Mouse (Mus musculus): ENCODE results near the gene Chmp2a.
A peak's percentile ranks its signal among the peaks of the same experiment; 100 is the strongest.
"Not testable (repeated sequence)": the region's sequence is repeated elsewhere in the genome, so short reads cannot be mapped to it uniquely, and the experiment has no call there.

Chmp2a gene

GRCm38 (mm10) chr7:13034148-13034977, at the start of gene Chmp2a:
TSS of gene Chmp2a (minus strand) at chr7:13034807.
- DNase-seq (ENCODE audit: low spot score in 2 of 2), result peak; percentile 97 to 98

- DNase-seq (ENCODE audit: low spot score in 2 of 2), result no peak
Observed at GRCm38 (mm10) chr7:13072293-13072692, 37.7 kb upstream of the Chmp2a start.

GRCm38 (mm10) chr7:13063399-13063798, 28.8 kb upstream of the Chmp2a start:
- DNase-seq (ENCODE audit: low spot score in 2 of 2), result not testable (repeated sequence)

GRCm38 (mm10) chr7:13059536-13059935, 24.9 kb upstream of the Chmp2a start:
- DNase-seq (ENCODE audit: low spot score in 2 of 2), result no peak

GRCm38 (mm10) chr7:13056913-13057700, 22.5 kb upstream of the Chmp2a start:
- DNase-seq (ENCODE audit: low spot score in 2 of 2), result no peak

GRCm38 (mm10) chr7:13054287-13055010, 19.8 kb upstream of the Chmp2a start, which contains the start of gene Mzf1:
TSS of gene Mzf1 (minus strand) at chr7:13054764.
- peak; percentile 95 to 98 for DNase-seq (ENCODE audit: low spot score in 2 of 2)

GRCm38 (mm10) chr7:13053961-13054286, 19.3 kb upstream of the Chmp2a start:
- DNase-seq (ENCODE audit: low spot score in 2 of 2), result no peak

- no peak for DNase-seq (ENCODE audit: low spot score in 2 of 2)
Observed at GRCm38 (mm10) chr7:13053501-13053900, 18.9 kb upstream of the Chmp2a start.

GRCm38 (mm10) chr7:13053001-13053400, 18.4 kb upstream of the Chmp2a start:
- DNase-seq (ENCODE audit: low spot score in 2 of 2), result no peak

- no peak for DNase-seq (ENCODE audit: low spot score in 2 of 2)
Observed at GRCm38 (mm10) chr7:13046084-13046483, 11.5 kb upstream of the Chmp2a start.

GRCm38 (mm10) chr7:13044254-13044625, 9.6 kb upstream of the Chmp2a start:
- DNase-seq (ENCODE audit: low spot score in 2 of 2), result no peak

GRCm38 (mm10) chr7:13043445-13044253, 9.0 kb upstream of the Chmp2a start:
- DNase-seq (ENCODE audit: low spot score in 2 of 2), result no peak

GRCm38 (mm10) chr7:13043120-13043444, 8.5 kb upstream of the Chmp2a start:
- no peak for DNase-seq (ENCODE audit: low spot score in 2 of 2)

- DNase-seq (ENCODE audit: low spot score in 2 of 2), result no peak
Observed at GRCm38 (mm10) chr7:13042511-13042910, 7.9 kb upstream of the Chmp2a start.

- DNase-seq (ENCODE audit: low spot score in 2 of 2), result no peak
Observed at GRCm38 (mm10) chr7:13041256-13041655, 6.6 kb upstream of the Chmp2a start.

- DNase-seq (ENCODE audit: low spot score in 2 of 2), result no peak
Observed at GRCm38 (mm10) chr7:13039181-13039580, 4.6 kb upstream of the Chmp2a start.

GRCm38 (mm10) chr7:13038621-13039169, 4.1 kb upstream of the Chmp2a start:
- DNase-seq (ENCODE audit: low spot score in 2 of 2), result no peak

- peak; percentile 98 to 99 for DNase-seq (ENCODE audit: low spot score in 2 of 2)
Observed at GRCm38 (mm10) chr7:13037901-13038555, 3.4 kb upstream of the Chmp2a start, which contains the start of gene Ube2m. TSS of gene Ube2m (minus strand) at chr7:13038275.

- DNase-seq (ENCODE audit: low spot score in 2 of 2), result no peak
Observed at GRCm38 (mm10) chr7:13037366-13037765, 2.8 kb upstream of the Chmp2a start.

GRCm38 (mm10) chr7:13036806-13037205, 2.2 kb upstream of the Chmp2a start:
- no peak for DNase-seq (ENCODE audit: low spot score in 2 of 2)

Data from frontal cortex, postnatal 14 days (tissue).